Comparison of ENCODE assay signal across 22 mouse cellular contexts in the genomic region with DNA sequence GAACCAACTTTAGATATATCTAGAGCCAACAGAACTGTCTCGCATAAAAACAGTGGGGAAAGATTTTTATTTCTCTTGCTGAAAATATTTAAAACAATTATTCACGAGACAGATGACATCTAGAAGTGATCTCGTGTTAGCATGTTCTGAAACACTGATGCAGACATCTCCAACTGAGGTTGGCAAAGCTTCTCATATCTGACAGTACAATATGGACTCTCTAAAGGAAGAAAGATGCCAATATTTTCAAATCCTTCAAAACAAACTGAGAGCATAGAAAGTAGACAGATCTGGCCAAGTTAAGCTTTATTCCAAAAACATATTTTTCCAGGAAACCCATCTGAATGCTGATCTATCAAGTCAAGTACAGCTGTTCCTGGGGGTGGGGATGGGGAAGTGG.
DNase-seq lines count a peak whose midpoint lies in the region; ATAC-seq and TF ChIP-seq lines count a peak whose summit lies in the region.
"Had no signal": no experiment of that assay in that cellular context is flagged by ENCODE, and none has a peak within 500 bp of the region (broad histone marks: within the 10 kb centered on the region; RNA-seq: fewer than 3 reads in every experiment).

No protein-coding gene starts in this region.

- WGBS in forebrain, embryonic 14.5 days = 77% methylated on average over 3 of the region's 3 CpGs
- 82% methylated on average over 3 of the region's 3 CpGs for WGBS in forebrain, embryonic 11.5 days
- WGBS in forebrain, postnatal 0 days = 50% methylated on average over 3 of the region's 3 CpGs
- WGBS in forebrain, embryonic 12.5 days = 87% methylated on average over 3 of the region's 3 CpGs

- H3K36me3 ChIP-seq in forebrain, embryonic 14.5 days (ENCODE audit: control insufficient read depth, insufficient read depth, low read length) = no peaks in the 10 kb centered on the region
- H3K36me3 ChIP-seq in forebrain, embryonic 11.5 days (ENCODE audit: control insufficient read depth, insufficient read depth, low read length) = no peaks in the 10 kb centered on the region
- no peaks in the 10 kb centered on the region for H3K36me3 ChIP-seq in forebrain, postnatal 0 days (ENCODE audit: insufficient read depth)
- H3K36me3 ChIP-seq in forebrain, embryonic 12.5 days (replicated peaks) = no peaks in the 10 kb centered on the region
- H3K36me3 ChIP-seq: embryonic facial prominence, embryonic 10.5 days; embryonic facial prominence, embryonic 12.5 days; forebrain, embryonic 15.5 days; G1E had no signal

- ATAC-seq in forebrain, embryonic 14.5 days = no peak; the same call in 1 of the 2 replicates
- ATAC-seq in forebrain, embryonic 11.5 days (replicated peaks; ENCODE audit: low FRiP score) = no peak
- peak; percentile 70 for ATAC-seq in forebrain, postnatal 0 days
- ATAC-seq in forebrain, embryonic 12.5 days (ENCODE audit: low FRiP score) = no peak
- ATAC-seq: activated CD4-positive, CD25-positive, alpha-beta regulatory T cell, adult 4 months; CD4-positive, CD25-positive, alpha-beta regulatory T cell, adult 4 months; forebrain, embryonic 15.5 days; Patski had no signal

- H3K27ac ChIP-seq in forebrain, embryonic 14.5 days (ENCODE audit: low read depth, low read length) = no peak overlapping the region
- H3K27ac ChIP-seq in forebrain, embryonic 11.5 days (ENCODE audit: low read depth, low read length) = no peak overlapping the region
- no peak overlapping the region for H3K27ac ChIP-seq in forebrain, postnatal 0 days (ENCODE audit: low read depth, low read length)
- no peak overlapping the region for H3K27ac ChIP-seq in forebrain, embryonic 12.5 days
- H3K27ac ChIP-seq: embryonic facial prominence, embryonic 10.5 days; embryonic facial prominence, embryonic 12.5 days; forebrain, embryonic 15.5 days had no signal

- no peak for TF ChIP-seq CTCF in forebrain, postnatal 0 days (IDR thresholded peaks at IDR 0.05; ENCODE audit: low read depth)

- H3K4me2 ChIP-seq in forebrain, embryonic 14.5 days (ENCODE audit: low read length) = no peak overlapping the region
- no peak overlapping the region for H3K4me2 ChIP-seq in forebrain, embryonic 11.5 days (ENCODE audit: low read depth, low read length, severe bottlenecking)
- H3K4me2 ChIP-seq in forebrain, postnatal 0 days (ENCODE audit: low read depth) = no peak overlapping the region
- no peak overlapping the region for H3K4me2 ChIP-seq in forebrain, embryonic 12.5 days
- H3K4me2 ChIP-seq: embryonic facial prominence, embryonic 12.5 days; forebrain, embryonic 15.5 days had no signal

- H3K9me3 ChIP-seq in forebrain, embryonic 14.5 days (replicated peaks; ENCODE audit: control insufficient read depth, low read length) = no peaks in the 10 kb centered on the region
- H3K9me3 ChIP-seq in forebrain, embryonic 11.5 days (ENCODE audit: control insufficient read depth, low read length) = no peaks in the 10 kb centered on the region
- no peaks in the 10 kb centered on the region for H3K9me3 ChIP-seq in forebrain, postnatal 0 days (ENCODE audit: low read length)
- no peaks in the 10 kb centered on the region for H3K9me3 ChIP-seq in forebrain, embryonic 12.5 days
- H3K9me3 ChIP-seq: embryonic facial prominence, embryonic 10.5 days; embryonic facial prominence, embryonic 12.5 days; forebrain, embryonic 15.5 days; G1E had no signal

- no peaks in the 10 kb centered on the region for H3K4me1 ChIP-seq in forebrain, embryonic 14.5 days (ENCODE audit: control insufficient read depth, insufficient read depth, low read length)
- H3K4me1 ChIP-seq in forebrain, embryonic 11.5 days (replicated peaks; ENCODE audit: control insufficient read depth, insufficient read depth, low read length) = no peaks in the 10 kb centered on the region
- H3K4me1 ChIP-seq in forebrain, postnatal 0 days (ENCODE audit: insufficient read depth) = no peaks in the 10 kb centered on the region
- peaks cover 5% of the 10 kb centered on the region for H3K4me1 ChIP-seq in forebrain, embryonic 12.5 days
- H3K4me1 ChIP-seq: embryonic facial prominence, embryonic 10.5 days; embryonic facial prominence, embryonic 12.5 days had no signal

- H3K27me3 ChIP-seq in forebrain, embryonic 14.5 days (replicated peaks; ENCODE audit: control insufficient read depth, insufficient read depth, low read length) = no peaks in the 10 kb centered on the region
- no peaks in the 10 kb centered on the region for H3K27me3 ChIP-seq in forebrain, embryonic 11.5 days (ENCODE audit: control insufficient read depth, insufficient read depth, low read length)
- no peaks in the 10 kb centered on the region for H3K27me3 ChIP-seq in forebrain, postnatal 0 days (ENCODE audit: insufficient read depth, low read length)
- no peaks in the 10 kb centered on the region for H3K27me3 ChIP-seq in forebrain, embryonic 12.5 days
- H3K27me3 ChIP-seq: CH12.LX; embryonic facial prominence, embryonic 12.5 days; forebrain, embryonic 15.5 days; Patski had no signal

- peak; percentile 54 for DNase-seq in forebrain, embryonic 14.5 days (ENCODE audit: low spot score)
- no peak for DNase-seq in forebrain, embryonic 11.5 days (ENCODE audit: low spot score)
- peak; percentile 53 for DNase-seq in forebrain, postnatal 0 days
- no peak for DNase-seq in testis, postnatal 10 days (ENCODE audit: low spot score)
- DNase-seq: adrenal gland, adult 8-10 months; adrenal gland, postnatal 14 days; adrenal gland, postnatal 36 days; B cell, adult 2 months; cerebellum, adult 11-12 months; cerebellum, adult 2 months; cerebellum, adult 9-10 months; cerebellum, postnatal 10 days; cerebellum, postnatal 25 days had no signal

- H3K9ac ChIP-seq in forebrain, embryonic 14.5 days (ENCODE audit: low read length) = no peak overlapping the region
- no peak overlapping the region for H3K9ac ChIP-seq in forebrain, embryonic 11.5 days (ENCODE audit: low read length)
- H3K9ac ChIP-seq in forebrain, postnatal 0 days = no peak overlapping the region
- H3K9ac ChIP-seq in forebrain, embryonic 12.5 days = no peak overlapping the region
- H3K9ac ChIP-seq: embryonic facial prominence, embryonic 12.5 days; forebrain, embryonic 15.5 days had no signal

- H3K4me3 ChIP-seq in forebrain, embryonic 14.5 days (ENCODE audit: low read depth, low read length) = no peak overlapping the region
- no peak overlapping the region for H3K4me3 ChIP-seq in forebrain, embryonic 11.5 days (ENCODE audit: low read depth, low read length)
- no peak overlapping the region for H3K4me3 ChIP-seq in forebrain, postnatal 0 days (ENCODE audit: low read depth, low read length)
- H3K4me3 ChIP-seq in forebrain, embryonic 12.5 days (replicated peaks) = no peak overlapping the region
- H3K4me3 ChIP-seq: embryonic facial prominence, embryonic 10.5 days; embryonic facial prominence, embryonic 12.5 days; forebrain, embryonic 15.5 days had no signal

Comparison
In these comparisons a context has a peak if more than half of its experiments do, and no peak if none do; other contexts are left out.
1. DNase-seq: peak in forebrain, embryonic 14.5 days (single experiment) and forebrain, postnatal 0 days (single experiment); none in forebrain, embryonic 11.5 days (single experiment) and testis, postnatal 10 days (single experiment).